Mouse (Mus musculus) heart, postnatal 25 days (tissue): Measurements from ENCODE around the gene Chgb. TPM values are rescaled to one million over a fixed set of nuclear protein-coding genes. Genes with fewer than 3 reads are reported as not detected.

Experiments used
- DNase-seq: peaks from one replicate; pipeline ENCODE4 v3.0.0; 2022; ENCODE audit warnings: low spot score
- intact Hi-C: fragments of 180-260 bp; cut with DNase I; formaldehyde crosslinking; loops from one replicate; pipeline ENCODE4 v1.15.1; 2025
- total RNA-seq, 2 experiments: library from RNA; stranded (reverse); gene quantifications; 2 replicates each; pipeline ENCODE4 v1.2.3; 2021

The Chgb gene
- total RNA-seq, result under 1 TPM; 0.22 to 0.39 TPM

GRCm38 (mm10) chr2:132780978-132781377 lies at the start of gene Chgb:
TSS of gene Chgb (plus strand) at chr2:132781278.
- intact Hi-C loops, result no loop called here

GRCm38 (mm10) chr2:132732940-132733339 lies 48.1 kb upstream of the Chgb start:
- no peak for DNase-seq
- intact Hi-C loops, result no loop called here

More at GRCm38 (mm10) chr2:132780978-132781377, at the start of gene Chgb:
- no peak for DNase-seq

GRCm38 (mm10) chr2:132733603-132734573 lies 47.2 kb upstream of the Chgb start:
- DNase-seq, result no peak
- intact Hi-C loops, result no loop called here

GRCm38 (mm10) chr2:132738816-132739432 lies 42.2 kb upstream of the Chgb start:
- no peak for DNase-seq
- intact Hi-C loops, result no loop called here

GRCm38 (mm10) chr2:132741862-132742347 lies 39.2 kb upstream of the Chgb start:
- intact Hi-C loops, result no loop called here
- no peak for DNase-seq

GRCm38 (mm10) chr2:132744866-132745265 lies 36.2 kb upstream of the Chgb start:
- intact Hi-C loops, result no loop called here
- DNase-seq, result no peak

- intact Hi-C loops, result no loop called here
- DNase-seq, result no peak
Measured at GRCm38 (mm10) chr2:132746108-132746507, 35.0 kb upstream of the Chgb start.

GRCm38 (mm10) chr2:132750726-132751125 lies 30.4 kb upstream of the Chgb start:
- intact Hi-C loops, result no loop called here
- no peak for DNase-seq

- intact Hi-C loops, result no loop called here
- no peak for DNase-seq
Measured at GRCm38 (mm10) chr2:132751141-132752066, 29.7 kb upstream of the Chgb start.

GRCm38 (mm10) chr2:132752398-132752797 lies 28.7 kb upstream of the Chgb start:
- intact Hi-C loops, result no loop called here
- no peak for DNase-seq

- intact Hi-C loops, result no loop called here
- DNase-seq, result no peak
Measured at GRCm38 (mm10) chr2:132753137-132753536, 27.9 kb upstream of the Chgb start.

- intact Hi-C loops, result no loop called here
- DNase-seq, result no peak
Measured at GRCm38 (mm10) chr2:132757911-132758310, 23.2 kb upstream of the Chgb start.

GRCm38 (mm10) chr2:132770822-132771221 lies 10.3 kb upstream of the Chgb start:
- intact Hi-C loops, result no loop called here
- DNase-seq, result no peak

GRCm38 (mm10) chr2:132781439-132782068 lies 476 bp downstream of the Chgb start:
- DNase-seq, result peak; percentile 32
- intact Hi-C loops, result no loop called here

- no peak for DNase-seq
- intact Hi-C loops, result no loop called here
Measured at GRCm38 (mm10) chr2:132784039-132784438, 3.0 kb downstream of the Chgb start.

- intact Hi-C loops, result no loop called here
- no peak for DNase-seq
Measured at GRCm38 (mm10) chr2:132793441-132794203, 12.5 kb downstream of the Chgb start.

GRCm38 (mm10) chr2:132794204-132794586 lies 13.1 kb downstream of the Chgb start:
- DNase-seq, result no peak
- intact Hi-C loops, result no loop called here

- no peak for DNase-seq
- intact Hi-C loops, result no loop called here
Measured at GRCm38 (mm10) chr2:132802976-132803375, 21.9 kb downstream of the Chgb start.
